Mouse (Mus musculus) liver, postnatal 0 days (tissue): ENCODE results near the gene Rara. TPM values are rescaled to one million over a fixed set of nuclear protein-coding genes. Genes with fewer than 3 reads are reported as not detected.
"Not testable (repeated sequence)": the region's sequence is repeated elsewhere in the genome, so short reads cannot be mapped to it uniquely, and the experiment has no call there.

Experiments used
- ATAC-seq: fragments of 200-750 bp; cut with Nextera tagmentation; 2 replicates; pipeline ENCODE4 v1.8.0; 2017; ENCODE audit warnings: mild to moderate bottlenecking, moderate library complexity
- DNase-seq: peaks from one replicate; pipeline ENCODE4 v3.0.0-alpha.2; 2016
- H3K27ac ChIP-seq: fragments of 300-500 bp; sonication (generic); 2 replicates; pipeline ENCODE4 v1.5.1; 2014; ENCODE audit warnings: antibody characterized with exemption, moderate library complexity, mild to moderate bottlenecking, low read depth
- H3K27me3 ChIP-seq: fragments of 300-500 bp; sonication (generic); 2 replicates; pipeline ENCODE4 v1.6.1; 2014; ENCODE audit warnings: low read length, control low read depth, mixed read lengths; ENCODE audit not compliant: insufficient read depth
- H3K36me3 ChIP-seq: fragments of 300-500 bp; sonication (generic); replicated peaks from 2 replicates; pipeline ENCODE4 v1.6.1; 2014; ENCODE audit warnings: mild to moderate bottlenecking, control low read depth, low read length, moderate library complexity, mixed read lengths; ENCODE audit not compliant: insufficient read depth
- H3K4me1 ChIP-seq: fragments of 300-500 bp; sonication (generic); 2 replicates; pipeline ENCODE4 v1.6.1; 2014; ENCODE audit warnings: antibody characterized with exemption, mild to moderate bottlenecking, control low read depth; ENCODE audit not compliant: insufficient read depth
- H3K4me2 ChIP-seq: fragments of 300-500 bp; sonication (generic); 2 replicates; pipeline ENCODE4 v1.6.1; 2014; ENCODE audit warnings: low read depth, mild to moderate bottlenecking, low read length, moderate library complexity, mixed read lengths
- H3K4me3 ChIP-seq: fragments of 300-500 bp; sonication (generic); 2 replicates; pipeline ENCODE4 v1.5.1; 2014; ENCODE audit warnings: low read depth, low read length
- H3K9ac ChIP-seq: fragments of 300-500 bp; sonication (generic); replicated peaks from 2 replicates; pipeline ENCODE4 v1.6.1; 2014; ENCODE audit warnings: mild to moderate bottlenecking, moderate library complexity
- H3K9me3 ChIP-seq: fragments of 300-500 bp; sonication (generic); 2 replicates; pipeline ENCODE4 v1.6.1; 2016; ENCODE audit warnings: mild to moderate bottlenecking, control low read depth, low read length, mixed read lengths
- CTCF ChIP-seq: sonication (generic); IDR thresholded peaks from 2 replicates; pipeline ENCODE4 v1.5.1; 2016; ENCODE audit warnings: antibody characterized with exemption, low read depth
- EP300 ChIP-seq: IDR thresholded peaks from 2 replicates; pipeline ENCODE4 v1.6.1; 2016; ENCODE audit warnings: antibody characterized with exemption, low read depth, mild to moderate bottlenecking
- WGBS: fragments of 180-500 bp; shearing (Covaris S2); extraction: QIAGEN DNeasy Blood & Tissue Kit; methylation state at CpG from one replicate; pipeline ENCODE4 v1.1.7; 2014; ENCODE audit not compliant: insufficient replicate concordance; 5-methylcytosine and 5-hydroxymethylcytosine counted together
- polyA plus RNA-seq: library from polyadenylated mRNA; unstranded; fragments of >200 nt; fragmentation: Nextera tagmentation; extraction: Ambion mirVana; gene quantifications from 2 replicates; pipeline ENCODE4 v1.2.1, GENCODE M21; 2015

Gene Rara
- polyA plus RNA-seq, 1 experiment from 2014 or later = 5.4 TPM

GRCm38 (mm10) chr11:98985542-98985941, 57.9 kb downstream of the Rara start:
- 84% methylated on average over 7 of the region's 7 CpGs for WGBS
- H3K27me3 ChIP-seq = peaks cover 33% of the 10 kb centered on the region
- no peak for DNase-seq
- H3K36me3 ChIP-seq = peaks cover 9% of the 10 kb centered on the region; the same call in 1 of the 2 replicates
- H3K4me2 ChIP-seq = no peak overlapping the region
- TF ChIP-seq CTCF (no peak), EP300 (no peak)
- peaks cover 8% of the 10 kb centered on the region for H3K4me1 ChIP-seq
- no peak overlapping the region for H3K4me3 ChIP-seq
- H3K27ac ChIP-seq = no peak overlapping the region
- ATAC-seq = no peak
- H3K9me3 ChIP-seq = no peaks in the 10 kb centered on the region
- H3K9ac ChIP-seq = no peak overlapping the region

GRCm38 (mm10) chr11:98988260-98988659, 60.6 kb downstream of the Rara start:
- H3K4me1 ChIP-seq, ATAC-seq, H3K27ac ChIP-seq, H3K4me3 ChIP-seq, H3K9me3 ChIP-seq, DNase-seq, H3K4me2 ChIP-seq, H3K9ac ChIP-seq: not testable (repeated sequence)
- Histone ChIP-seq H3K27me3 (peaks cover 11% of the 10 kb centered on the region), H3K36me3 (peaks cover 32% of the 10 kb centered on the region)
- WGBS = 98% methylated on average over 4 of the region's 6 CpGs

- Histone ChIP-seq H3K4me3 (no peak overlapping the region), H3K27ac (no peak overlapping the region), H3K36me3 (peaks cover 58% of the 10 kb centered on the region), H3K9me3 (no peaks in the 10 kb centered on the region), H3K9ac (no peak overlapping the region), H3K4me1 (no peaks in the 10 kb centered on the region), H3K4me2 (no peak overlapping the region), H3K27me3 (no peaks in the 10 kb centered on the region)
- DNase-seq (no peak), ATAC-seq (no peak)
- 90% methylated on average over 6 of the region's 6 CpGs for WGBS
- TF ChIP-seq CTCF (no peak), EP300 (no peak)
These were observed 63.2 kb downstream of the Rara start for GRCm38 (mm10) chr11:98990866-98991265.

- H3K4me2 ChIP-seq = no peak overlapping the region
- 94% methylated on average over 7 of the region's 7 CpGs for WGBS
- TF ChIP-seq EP300 (no peak), CTCF (no peak)
- H3K4me3 ChIP-seq = no peak overlapping the region
- H3K9me3 ChIP-seq = no peaks in the 10 kb centered on the region
- no peaks in the 10 kb centered on the region for H3K27me3 ChIP-seq
- H3K9ac ChIP-seq = no peak overlapping the region
- DNase-seq = no peak
- peaks cover 96% of the 10 kb centered on the region for H3K36me3 ChIP-seq
- H3K27ac ChIP-seq = no peak overlapping the region
- H3K4me1 ChIP-seq = no peaks in the 10 kb centered on the region
- ATAC-seq = no peak
These were observed 68.4 kb downstream of the Rara start for GRCm38 (mm10) chr11:98995987-98996386.

- ATAC-seq = no peak
- no peak for DNase-seq
- Histone ChIP-seq H3K4me3 (no peak overlapping the region), H3K27ac (no peak overlapping the region), H3K9me3 (no peaks in the 10 kb centered on the region), H3K27me3 (no peaks in the 10 kb centered on the region), H3K4me2 (no peak overlapping the region), H3K4me1 (no peaks in the 10 kb centered on the region), H3K9ac (no peak overlapping the region), H3K36me3 (peaks cover 98% of the 10 kb centered on the region)
- 93% methylated on average over 4 of the region's 4 CpGs for WGBS
- TF ChIP-seq CTCF (no peak), EP300 (no peak)
These were observed 70.0 kb downstream of the Rara start for GRCm38 (mm10) chr11:98997659-98998058.

GRCm38 (mm10) chr11:98998776-98999175, 71.2 kb downstream of the Rara start:
- no peak for ATAC-seq

GRCm38 (mm10) chr11:98999243-98999642, 71.6 kb downstream of the Rara start:
- no peak for ATAC-seq
- Histone ChIP-seq H3K4me2 (no peak overlapping the region), H3K4me3 (no peak overlapping the region), H3K27me3 (no peaks in the 10 kb centered on the region), H3K27ac (no peak overlapping the region), H3K9ac (no peak overlapping the region), H3K36me3 (peaks cover 98% of the 10 kb centered on the region), H3K9me3 (no peaks in the 10 kb centered on the region), H3K4me1 (no peaks in the 10 kb centered on the region)
- TF ChIP-seq EP300 = no peak
- TF ChIP-seq CTCF = no peak
- no peak for DNase-seq
- WGBS = 93% methylated on average over 11 of the region's 11 CpGs

More at GRCm38 (mm10) chr11:98998776-98999175, 71.2 kb downstream of the Rara start:
- Histone ChIP-seq H3K27me3 (no peaks in the 10 kb centered on the region), H3K9ac (no peak overlapping the region), H3K4me2 (no peak overlapping the region), H3K9me3 (no peaks in the 10 kb centered on the region), H3K27ac (no peak overlapping the region), H3K36me3 (peaks cover 98% of the 10 kb centered on the region), H3K4me3 (no peak overlapping the region), H3K4me1 (no peaks in the 10 kb centered on the region)
- no peak for DNase-seq
- TF ChIP-seq CTCF (peak; percentile 33; the same call in 1 of the 2 replicates), EP300 (no peak)
